Mouse (Mus musculus) midbrain, embryonic 11.5 days (tissue): ENCODE measurements around the gene Prkcb. TPM values are rescaled to one million over a fixed set of nuclear protein-coding genes. Genes with fewer than 3 reads are reported as not detected.

ENCODE experiments used
- ATAC-seq: fragments of 200-750 bp; cut with Nextera tagmentation; 2 replicates; pipeline ENCODE4 v1.8.0; 2017; ENCODE audit warnings: moderate TSS enrichment, moderate library complexity; ENCODE audit not compliant: low FRiP score
- DNase-seq: peaks from one replicate; pipeline ENCODE4 v3.0.0; 2015; ENCODE audit warnings: low spot score; ENCODE audit errors: missing footprints
- H3K27ac ChIP-seq: fragments of 300-500 bp; sonication (generic); 2 replicates; pipeline ENCODE4 v1.5.1; 2014; ENCODE audit warnings: low read depth, low read length
- H3K27me3 ChIP-seq: fragments of 300-500 bp; sonication (generic); 2 replicates; pipeline ENCODE4 v1.6.1; 2014; ENCODE audit warnings: mild to moderate bottlenecking, low read length, moderate library complexity, mixed read lengths; ENCODE audit not compliant: control insufficient read depth, insufficient read depth
- H3K36me3 ChIP-seq: fragments of 300-500 bp; sonication (generic); 2 replicates; pipeline ENCODE4 v1.6.1; 2014; ENCODE audit warnings: mild to moderate bottlenecking, low read length, moderate library complexity, mixed read lengths; ENCODE audit not compliant: control insufficient read depth, insufficient read depth
- H3K4me1 ChIP-seq: fragments of 300-500 bp; sonication (generic); 2 replicates; pipeline ENCODE4 v1.6.1; 2014; ENCODE audit warnings: low read length; ENCODE audit not compliant: control insufficient read depth, insufficient read depth
- H3K4me2 ChIP-seq: fragments of 300-500 bp; sonication (generic); 2 replicates; pipeline ENCODE4 v1.6.1; 2014; ENCODE audit warnings: mild to moderate bottlenecking, moderate library complexity
- H3K4me3 ChIP-seq: fragments of 300-500 bp; sonication (generic); 2 replicates; pipeline ENCODE4 v1.5.1; 2014; ENCODE audit warnings: low read depth, low read length
- H3K9ac ChIP-seq: fragments of 300-500 bp; sonication (generic); 2 replicates; pipeline ENCODE4 v1.6.1; 2014; ENCODE audit warnings: low read length
- H3K9me3 ChIP-seq: fragments of 300-500 bp; sonication (generic); 2 replicates; pipeline ENCODE4 v1.6.1; 2016; ENCODE audit warnings: low read length; ENCODE audit not compliant: control insufficient read depth
- WGBS: fragments of 180-500 bp; shearing (Covaris S2); extraction: QIAGEN DNeasy Blood & Tissue Kit; methylation state at CpG from one replicate; pipeline ENCODE4 v1.1.7; 2014; 5-methylcytosine and 5-hydroxymethylcytosine counted together
- polyA plus RNA-seq: library from polyadenylated mRNA; unstranded; fragments of >200 nt; fragmentation: Nextera tagmentation; extraction: Ambion mirVana; gene quantifications from 2 replicates; pipeline ENCODE4 v1.2.1, GENCODE M21; 2014

Gene Prkcb
- polyA plus RNA-seq, 1 experiment from 2014 or later = 17.9 TPM

- ATAC-seq = no peak
- no peak for DNase-seq
- H3K9ac ChIP-seq = no peak overlapping the region
- H3K4me1 ChIP-seq = no peaks in the 10 kb centered on the region
- 85% methylated on average over 8 of the region's 8 CpGs for WGBS
- no peak overlapping the region for H3K4me2 ChIP-seq
- H3K9me3 ChIP-seq = no peaks in the 10 kb centered on the region
- no peaks in the 10 kb centered on the region for H3K36me3 ChIP-seq
- H3K27ac ChIP-seq = no peak overlapping the region
- no peak overlapping the region for H3K4me3 ChIP-seq
- H3K27me3 ChIP-seq = no peaks in the 10 kb centered on the region
Observed at GRCm38 (mm10) chr7:122322038-122322690, 33.6 kb downstream of the Prkcb start.

GRCm38 (mm10) chr7:122327942-122328341 lies 39.4 kb downstream of the Prkcb start:
- no peak for ATAC-seq

GRCm38 (mm10) chr7:122328466-122328865 lies 39.9 kb downstream of the Prkcb start:
- DNase-seq = no peak
- Histone ChIP-seq H3K9me3 (no peaks in the 10 kb centered on the region), H3K27ac (no peak overlapping the region), H3K4me3 (no peak overlapping the region), H3K9ac (no peak overlapping the region), H3K4me1 (no peaks in the 10 kb centered on the region), H3K27me3 (no peaks in the 10 kb centered on the region), H3K4me2 (no peak overlapping the region), H3K36me3 (no peaks in the 10 kb centered on the region)
- WGBS = 82% methylated on average over 5 of the region's 5 CpGs
- no peak for ATAC-seq

More at GRCm38 (mm10) chr7:122327942-122328341, 39.4 kb downstream of the Prkcb start:
- H3K4me1 ChIP-seq = no peaks in the 10 kb centered on the region
- H3K4me3 ChIP-seq = no peak overlapping the region
- H3K27me3 ChIP-seq = no peaks in the 10 kb centered on the region
- no peaks in the 10 kb centered on the region for H3K36me3 ChIP-seq
- WGBS = 96% methylated on average over 3 of the region's 3 CpGs
- H3K9ac ChIP-seq = no peak overlapping the region
- H3K27ac ChIP-seq = no peak overlapping the region
- H3K4me2 ChIP-seq = no peak overlapping the region
- DNase-seq = no peak
- H3K9me3 ChIP-seq = no peaks in the 10 kb centered on the region

- DNase-seq (no peak), ATAC-seq (no peak)
- Histone ChIP-seq H3K4me2 (no peak overlapping the region), H3K9ac (no peak overlapping the region), H3K4me3 (no peak overlapping the region), H3K36me3 (no peaks in the 10 kb centered on the region), H3K27me3 (no peaks in the 10 kb centered on the region), H3K4me1 (no peaks in the 10 kb centered on the region), H3K9me3 (no peaks in the 10 kb centered on the region), H3K27ac (no peak overlapping the region)
- 89% methylated on average over 4 of the region's 4 CpGs for WGBS
Observed at GRCm38 (mm10) chr7:122329588-122329987, 41.0 kb downstream of the Prkcb start.

GRCm38 (mm10) chr7:122333686-122334085 lies 45.1 kb downstream of the Prkcb start:
- Histone ChIP-seq H3K4me3 (no peak overlapping the region), H3K27me3 (no peaks in the 10 kb centered on the region), H3K27ac (no peak overlapping the region), H3K4me1 (no peaks in the 10 kb centered on the region), H3K36me3 (no peaks in the 10 kb centered on the region), H3K9ac (no peak overlapping the region), H3K4me2 (no peak overlapping the region), H3K9me3 (no peaks in the 10 kb centered on the region)
- no peak for DNase-seq
- WGBS = 88% methylated on average over 7 of the region's 7 CpGs
- ATAC-seq = no peak

GRCm38 (mm10) chr7:122337302-122337701 lies 48.8 kb downstream of the Prkcb start:
- Histone ChIP-seq H3K27ac (no peak overlapping the region), H3K4me1 (no peaks in the 10 kb centered on the region), H3K4me2 (no peak overlapping the region), H3K9ac (no peak overlapping the region), H3K9me3 (no peaks in the 10 kb centered on the region), H3K27me3 (no peaks in the 10 kb centered on the region), H3K36me3 (no peaks in the 10 kb centered on the region), H3K4me3 (no peak overlapping the region)
- WGBS = 89% methylated on average over 3 of the region's 3 CpGs
- no peak for ATAC-seq
- DNase-seq = no peak

- no peaks in the 10 kb centered on the region for H3K27me3 ChIP-seq
- no peak for DNase-seq
- no peaks in the 10 kb centered on the region for H3K36me3 ChIP-seq
- WGBS = 72% methylated on average over 3 of the region's 3 CpGs
- no peak for ATAC-seq
- no peak overlapping the region for H3K4me2 ChIP-seq
- no peak overlapping the region for H3K27ac ChIP-seq
- H3K9me3 ChIP-seq = no peaks in the 10 kb centered on the region
- H3K4me3 ChIP-seq = no peak overlapping the region
- H3K9ac ChIP-seq = no peak overlapping the region
- H3K4me1 ChIP-seq = no peaks in the 10 kb centered on the region
Observed at GRCm38 (mm10) chr7:122338055-122338454, 49.5 kb downstream of the Prkcb start.

- 71% methylated on average over 2 of the region's 2 CpGs for WGBS
- no peaks in the 10 kb centered on the region for H3K9me3 ChIP-seq
- no peaks in the 10 kb centered on the region for H3K27me3 ChIP-seq
Observed at GRCm38 (mm10) chr7:122339476-122339875, 50.9 kb downstream of the Prkcb start.

GRCm38 (mm10) chr7:122341813-122342212 lies 53.3 kb downstream of the Prkcb start:
- Histone ChIP-seq H3K27ac (no peak overlapping the region), H3K9ac (no peak overlapping the region), H3K27me3 (no peaks in the 10 kb centered on the region), H3K4me2 (no peak overlapping the region), H3K36me3 (no peaks in the 10 kb centered on the region), H3K4me1 (no peaks in the 10 kb centered on the region), H3K9me3 (no peaks in the 10 kb centered on the region), H3K4me3 (no peak overlapping the region)
- DNase-seq = no peak
- ATAC-seq = no peak
- 61% methylated on average over 3 of the region's 3 CpGs for WGBS

More at GRCm38 (mm10) chr7:122339476-122339875, 50.9 kb downstream of the Prkcb start:
- H3K27ac ChIP-seq = no peak overlapping the region
- H3K4me3 ChIP-seq = no peak overlapping the region
- no peaks in the 10 kb centered on the region for H3K4me1 ChIP-seq
- H3K9ac ChIP-seq = no peak overlapping the region
- no peak for ATAC-seq
- DNase-seq = no peak
- H3K36me3 ChIP-seq = no peaks in the 10 kb centered on the region
- H3K4me2 ChIP-seq = no peak overlapping the region
